8 mouse cellular contexts compared by ENCODE assay signal in the genomic region with DNA sequence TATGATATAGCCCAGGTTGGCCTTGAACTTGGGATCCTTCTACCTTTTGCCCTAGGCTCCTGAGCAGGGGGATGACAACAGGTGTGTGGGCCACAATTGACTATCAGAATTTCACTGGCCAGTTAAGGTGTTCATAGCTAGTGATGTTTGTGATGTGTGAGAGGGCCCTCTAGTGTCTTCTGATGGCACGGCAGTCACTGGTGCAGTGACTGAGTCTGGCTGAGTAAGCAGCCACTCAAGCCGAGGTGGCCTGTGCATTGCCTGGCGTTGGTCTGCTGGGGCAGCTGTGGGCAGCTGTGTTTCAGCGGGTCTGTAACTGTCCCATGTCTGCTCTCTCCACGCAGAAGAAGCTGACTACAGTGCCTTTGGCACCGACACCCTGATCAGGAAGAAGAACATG. TPM values are rescaled to one million over a fixed set of nuclear protein-coding genes. Genes with fewer than 3 reads are reported as not detected.
DNase-seq lines count a peak whose midpoint lies in the region; ATAC-seq lines count a peak whose summit lies in the region.

No protein-coding gene starts in this region.

- ATAC-seq in hindbrain, embryonic 15.5 days (ENCODE audit: low FRiP score, low read depth): peak; percentile 35; the same call in 1 of the 2 replicates

- H3K27ac ChIP-seq in hindbrain, embryonic 15.5 days (replicated peaks): no peak overlapping the region

- no peak overlapping the region for H3K4me3 ChIP-seq in hindbrain, embryonic 15.5 days

- H3K27me3 ChIP-seq in hindbrain, embryonic 15.5 days: no peaks in the 10 kb centered on the region

- H3K4me2 ChIP-seq in hindbrain, embryonic 15.5 days: no peak overlapping the region

- WGBS in hindbrain, embryonic 15.5 days: 50% methylated on average over 6 of the region's 6 CpGs

- no peaks in the 10 kb centered on the region for H3K9me3 ChIP-seq in hindbrain, embryonic 15.5 days

- 0 out of 2 replicates have a peak, but pooled peaks cover 6% of the 10 kb centered on the region for H3K36me3 ChIP-seq in hindbrain, embryonic 15.5 days

- H3K9ac ChIP-seq in hindbrain, embryonic 15.5 days: no peak overlapping the region

- peak; percentile 65 for DNase-seq in ovary, postnatal 36 days (ENCODE audit: low spot score)
- DNase-seq in ovary, adult 18-20 months (ENCODE audit: low spot score): no peak
- peak; percentile 35 for DNase-seq in T-cell, adult 2 months (ENCODE audit: low spot score)
- peak; percentile 61 for DNase-seq in embryo, embryonic 11 days
- DNase-seq in left cerebral cortex, postnatal 36 days (ENCODE audit: low spot score in 2 of 2): peak; percentile 49 to 63
- peak; percentile 65 for DNase-seq in naive thymus-derived CD4-positive, alpha-beta T cell, adult 2 months (ENCODE audit: low read depth)
- no peak for DNase-seq in Muller cell, postnatal 12 days (ENCODE audit: inconsistent ontology term)

- H3K4me1 ChIP-seq in hindbrain, embryonic 15.5 days (replicated peaks): peaks cover 17% of the 10 kb centered on the region

- intact Hi-C loops in left cerebral cortex, postnatal 36 days (cut with DNase I): loop anchor here (5.0 kb wide), 3 partner anchors 46 to 111 kb away; a partner anchor contains a TSS

RNA-seq across cellular contexts. Expression of a gene that starts 17.2 kb away (rescaled TPM):
- 5.8 and 7.2 TPM in 2 replicates for polyA plus RNA-seq in hindbrain, embryonic 15.5 days (2015; fragmentation: Nextera tagmentation; extraction: Ambion mirVana)
- total RNA-seq in left cerebral cortex, postnatal 36 days (2021): 1 to 10 TPM; 4.4 to 5.8 TPM

Comparison
In these comparisons a context has a peak if more than half of its experiments do, and no peak if none do; other contexts are left out.
1. DNase-seq: peak in ovary, postnatal 36 days (single experiment), T-cell, adult 2 months (single experiment), embryo, embryonic 11 days (single experiment), left cerebral cortex, postnatal 36 days (2 of 2) and naive thymus-derived CD4-positive, alpha-beta T cell, adult 2 months (single experiment); none in ovary, adult 18-20 months (single experiment) and Muller cell, postnatal 12 days (single experiment).